Mouse (Mus musculus): ENCODE measurements around the gene B4galnt1.

- TF ChIP-seq CTCF (conservative IDR thresholded peaks at IDR 0.05; ENCODE audit: low read length) = no peak
- no peak for TF ChIP-seq POU5F1 (IDR thresholded peaks at IDR 0.05; ENCODE audit: borderline replicate concordance, low read length)
- no peak for TF ChIP-seq NANOG (IDR thresholded peaks at IDR 0.05; ENCODE audit: borderline replicate concordance, low read length)
Measured at GRCm38 (mm10) chr10:127198492-127198891, 33.5 kb downstream of the B4galnt1 start.

All from E14TG2a.4 (cell line).